ENCODE assay signal across 8 mouse cellular contexts in the genomic region with DNA sequence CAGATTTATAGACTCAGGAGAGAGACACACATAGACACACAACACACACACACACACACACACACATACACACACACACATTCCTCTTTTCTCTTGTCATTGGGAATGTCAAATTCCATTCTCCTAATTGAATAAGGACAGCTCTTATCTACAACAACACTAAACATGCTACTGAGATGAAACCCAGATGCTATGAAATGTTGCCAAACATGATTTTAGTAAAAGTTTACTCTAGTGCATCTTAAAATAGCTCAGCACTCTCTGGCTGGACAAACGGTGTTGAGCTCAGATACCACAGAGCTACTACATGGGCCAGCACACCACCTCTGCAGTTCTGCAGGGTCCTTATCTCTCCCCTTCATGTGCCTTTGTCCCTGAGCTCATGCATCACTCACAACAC. TPM values are rescaled to one million over a fixed set of nuclear protein-coding genes. Genes with fewer than 3 reads are reported as not detected.
DNase-seq lines count a peak whose midpoint lies in the region; ATAC-seq and TF ChIP-seq lines count a peak whose summit lies in the region.

No protein-coding gene starts in this region.

- no peak overlapping the region for H3K9ac ChIP-seq in lung, embryonic 14.5 days
- no peak overlapping the region for H3K9ac ChIP-seq in heart, embryonic 15.5 days
- H3K9ac ChIP-seq in liver, embryonic 11.5 days (ENCODE audit: low read depth, low read length) = no peak overlapping the region
- H3K9ac ChIP-seq in stomach, embryonic 16.5 days (ENCODE audit: low read length) = no peak overlapping the region

- no peak overlapping the region for H3K4me3 ChIP-seq in lung, embryonic 14.5 days (ENCODE audit: low read depth, low read length)
- H3K4me3 ChIP-seq in heart, embryonic 15.5 days = no peak overlapping the region
- no peak overlapping the region for H3K4me3 ChIP-seq in liver, embryonic 11.5 days (ENCODE audit: low read depth, low read length)
- no peak overlapping the region for H3K4me3 ChIP-seq in stomach, embryonic 16.5 days (replicated peaks; ENCODE audit: low read length)

- peaks cover 3% of the 10 kb centered on the region; the same call in 1 of the 2 replicates for H3K4me1 ChIP-seq in lung, embryonic 14.5 days (ENCODE audit: insufficient read depth)
- H3K4me1 ChIP-seq in heart, embryonic 15.5 days (replicated peaks) = peaks cover 23% of the 10 kb centered on the region
- H3K4me1 ChIP-seq in liver, embryonic 11.5 days (replicated peaks; ENCODE audit: control insufficient read depth, insufficient read depth, low read length) = no peaks in the 10 kb centered on the region
- H3K4me1 ChIP-seq in stomach, embryonic 16.5 days (ENCODE audit: control insufficient read depth, insufficient read depth, low read length) = peaks cover 8% of the 10 kb centered on the region; the same call in 1 of the 2 replicates

- peak; percentile 91 for DNase-seq in lung, embryonic 14.5 days
- no peak for DNase-seq in lung, postnatal 4 days
- DNase-seq in liver, embryonic 11.5 days (ENCODE audit: low spot score) = no peak
- DNase-seq in ovary, postnatal 14 days (ENCODE audit: low spot score) = no peak
- DNase-seq in cerebellum, postnatal 10 days = no peak
- DNase-seq in left cerebral cortex, postnatal 10 days (ENCODE audit: extremely low spot score in 1 of 2, low spot score in 2 of 2) = no peak

- peak overlapping the region; percentile 50; the same call in 1 of the 2 replicates for H3K27ac ChIP-seq in lung, embryonic 14.5 days (ENCODE audit: low read depth)
- H3K27ac ChIP-seq in heart, embryonic 15.5 days = peak overlapping the region; percentile 86
- H3K27ac ChIP-seq in liver, embryonic 11.5 days (ENCODE audit: low read depth, low read length) = no peak overlapping the region
- H3K27ac ChIP-seq in stomach, embryonic 16.5 days (ENCODE audit: low read length) = peak overlapping the region; percentile 61

- 3% methylated on average over 1 of the region's 1 CpGs for WGBS in lung, embryonic 14.5 days
- 5% methylated on average over 1 of the region's 1 CpGs for WGBS in heart, embryonic 15.5 days
- 21% methylated on average over 1 of the region's 1 CpGs for WGBS in liver, embryonic 11.5 days
- 5% methylated on average over 1 of the region's 1 CpGs for WGBS in stomach, embryonic 16.5 days

- no peaks in the 10 kb centered on the region for H3K36me3 ChIP-seq in lung, embryonic 14.5 days (ENCODE audit: insufficient read depth)
- no peaks in the 10 kb centered on the region for H3K36me3 ChIP-seq in heart, embryonic 15.5 days
- no peaks in the 10 kb centered on the region for H3K36me3 ChIP-seq in liver, embryonic 11.5 days (ENCODE audit: control insufficient read depth, insufficient read depth, low read length)
- no peaks in the 10 kb centered on the region for H3K36me3 ChIP-seq in stomach, embryonic 16.5 days (ENCODE audit: control insufficient read depth, insufficient read depth, low read length)

- no peaks in the 10 kb centered on the region for H3K27me3 ChIP-seq in lung, embryonic 14.5 days (ENCODE audit: insufficient read depth, low read length)
- H3K27me3 ChIP-seq in heart, embryonic 15.5 days = no peaks in the 10 kb centered on the region
- H3K27me3 ChIP-seq in liver, embryonic 11.5 days (replicated peaks; ENCODE audit: control insufficient read depth, insufficient read depth, low read length) = no peaks in the 10 kb centered on the region
- no peaks in the 10 kb centered on the region for H3K27me3 ChIP-seq in stomach, embryonic 16.5 days (ENCODE audit: control insufficient read depth, insufficient read depth, low read length)

- no peaks in the 10 kb centered on the region for H3K9me3 ChIP-seq in lung, embryonic 14.5 days (ENCODE audit: low read depth, low read length)
- no peaks in the 10 kb centered on the region for H3K9me3 ChIP-seq in heart, embryonic 15.5 days (replicated peaks)
- H3K9me3 ChIP-seq in liver, embryonic 11.5 days (ENCODE audit: control insufficient read depth, low read length) = no peaks in the 10 kb centered on the region
- no peaks in the 10 kb centered on the region for H3K9me3 ChIP-seq in stomach, embryonic 16.5 days (replicated peaks; ENCODE audit: control insufficient read depth, low read length)

- no peak overlapping the region; the same call in 1 of the 2 replicates for H3K4me2 ChIP-seq in lung, embryonic 14.5 days
- H3K4me2 ChIP-seq in heart, embryonic 15.5 days = peak overlapping the region; percentile 26
- no peak overlapping the region for H3K4me2 ChIP-seq in liver, embryonic 11.5 days
- H3K4me2 ChIP-seq in stomach, embryonic 16.5 days (ENCODE audit: low read depth, low read length) = no peak overlapping the region

- TF ChIP-seq CTCF in lung, embryonic 14.5 days (IDR thresholded peaks at IDR 0.05; ENCODE audit: low read depth) = no peak

- intact Hi-C loops in left cerebral cortex, postnatal 10 days (cut with DNase I) = no loop called here

- peak; percentile 96 for ATAC-seq in lung, embryonic 14.5 days (ENCODE audit: insufficient read depth)
- peak; percentile 99 for ATAC-seq in heart, embryonic 15.5 days (replicated peaks; ENCODE audit: insufficient number of reproducible peaks, insufficient read depth, low FRiP score, low read depth)
- peak; percentile 86 for ATAC-seq in liver, embryonic 11.5 days (replicated peaks; ENCODE audit: low FRiP score)
- ATAC-seq in stomach, embryonic 16.5 days (ENCODE audit: insufficient read depth, low FRiP score) = peak; percentile 80; the same call in 1 of the 2 replicates

RNA-seq across cellular contexts. Expression of gene Pln, which starts 12.8 kb away (rescaled TPM):
- polyA plus RNA-seq in lung, embryonic 14.5 days (2014; fragmentation: Nextera tagmentation; extraction: Ambion mirVana) = 3.3 and 3.6 TPM in 2 replicates
- 791 and 1,187 TPM in 2 replicates for polyA plus RNA-seq in heart, embryonic 15.5 days (2015; fragmentation: Nextera tagmentation; extraction: Ambion mirVana)
- polyA plus RNA-seq in liver, embryonic 11.5 days (2014; fragmentation: Nextera tagmentation; extraction: Ambion mirVana) = 0.94 and 2.5 TPM in 2 replicates
- 8.1 and 9.8 TPM in 2 replicates for polyA plus RNA-seq in stomach, embryonic 16.5 days (2015; fragmentation: Nextera tagmentation; extraction: Ambion mirVana)
- total RNA-seq in left cerebral cortex, postnatal 10 days (2021) = 1 to 10 TPM; 1.1 to 3.1 TPM

RNA-seq across cellular contexts. Expression of gene Cep85l, which starts 55.1 kb away (rescaled TPM):
- polyA plus RNA-seq in lung, embryonic 14.5 days (2014; fragmentation: Nextera tagmentation; extraction: Ambion mirVana) = 10.3 and 11.6 TPM in 2 replicates
- polyA plus RNA-seq in heart, embryonic 15.5 days (2015; fragmentation: Nextera tagmentation; extraction: Ambion mirVana) = 5.1 TPM in 2 replicates
- polyA plus RNA-seq in liver, embryonic 11.5 days (2014; fragmentation: Nextera tagmentation; extraction: Ambion mirVana) = 2.6 and 3.0 TPM in 2 replicates
- 2.7 and 3.1 TPM in 2 replicates for polyA plus RNA-seq in stomach, embryonic 16.5 days (2015; fragmentation: Nextera tagmentation; extraction: Ambion mirVana)
- 10 to 100 TPM; 16.8 to 17.8 TPM for total RNA-seq in left cerebral cortex, postnatal 10 days (2021)

Comparison
In these comparisons a context has a peak if more than half of its experiments do, and no peak if none do; other contexts are left out.
1. RNA of gene Pln, which starts 12.8 kb away (polyA plus RNA-seq): 791 to 1,187 TPM in heart, embryonic 15.5 days; 8.1 to 9.8 TPM in stomach, embryonic 16.5 days, 3.3 to 3.6 TPM in lung, embryonic 14.5 days and 0.94 to 2.5 TPM in liver, embryonic 11.5 days; every median in the first group is over 10 times any median in the second.
2. Peak in every context shown above with its lines, with median percentiles within 50 percentile points of each other: ATAC-seq.